Mouse (Mus musculus) R1 (cell line): ENCODE measurements around the gene Kbtbd13.

ENCODE experiments used
- DNase-seq: peaks from one replicate; pipeline ENCODE4 v3.0.0-alpha.2; 2018; ENCODE audit warnings: low read depth, low spot score

The Kbtbd13 gene

DNA sequence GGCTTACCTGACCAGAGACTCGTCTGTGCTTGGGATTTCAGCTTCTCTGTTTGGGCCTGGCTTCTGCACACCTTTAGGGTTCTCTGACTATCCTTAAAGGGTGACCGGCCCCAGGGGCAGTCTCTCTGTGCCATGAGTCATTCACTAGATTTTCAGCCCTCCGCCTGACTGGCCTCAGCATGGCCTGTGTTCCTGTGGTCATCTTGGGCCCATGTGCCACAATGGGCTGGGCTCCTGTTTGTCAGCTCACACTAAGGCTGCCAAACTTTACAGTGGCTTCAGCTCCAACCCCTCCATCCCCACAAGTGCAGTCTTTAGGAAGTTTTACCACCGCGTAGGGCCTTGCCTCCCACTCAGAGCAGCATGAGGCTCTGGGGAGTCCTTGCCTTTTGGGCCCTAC is 38.2 kb downstream of the Kbtbd13 start:
- no peak for DNase-seq

DNA sequence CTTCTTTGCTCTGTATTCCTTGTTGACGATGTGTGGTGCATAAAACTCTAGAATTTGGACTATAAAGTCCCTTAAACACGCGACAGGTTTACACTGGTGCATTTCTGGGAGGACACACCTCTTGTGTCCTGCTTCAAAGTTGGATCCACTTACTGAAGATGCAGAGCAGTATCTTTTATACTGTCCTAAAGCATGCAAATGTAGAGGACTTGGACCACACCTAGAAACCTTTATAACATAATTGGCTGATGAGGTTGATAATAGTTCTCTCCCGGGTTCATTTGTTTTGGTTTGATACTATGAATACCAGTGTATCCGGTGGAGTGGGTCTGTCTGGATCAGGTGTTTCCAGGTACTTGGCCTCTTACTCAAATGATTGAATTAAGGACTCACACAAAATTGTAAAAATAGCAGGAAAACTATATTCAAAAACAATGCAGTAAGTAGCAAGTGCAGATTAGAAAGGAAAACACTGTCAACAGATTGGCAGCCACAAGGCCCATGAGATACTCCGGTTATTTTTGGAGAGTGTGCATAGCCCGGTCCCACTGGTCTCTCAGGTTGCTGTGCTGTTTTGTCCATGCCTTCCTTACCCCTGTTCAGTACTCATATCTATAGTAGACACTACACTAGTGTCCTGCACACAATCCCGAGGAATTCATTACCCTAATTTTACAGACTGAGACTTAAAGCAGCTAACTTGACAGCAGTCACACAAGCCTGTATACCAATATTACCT is 44.2 kb downstream of the Kbtbd13 start:
- DNase-seq, result peak; percentile 51

DNA sequence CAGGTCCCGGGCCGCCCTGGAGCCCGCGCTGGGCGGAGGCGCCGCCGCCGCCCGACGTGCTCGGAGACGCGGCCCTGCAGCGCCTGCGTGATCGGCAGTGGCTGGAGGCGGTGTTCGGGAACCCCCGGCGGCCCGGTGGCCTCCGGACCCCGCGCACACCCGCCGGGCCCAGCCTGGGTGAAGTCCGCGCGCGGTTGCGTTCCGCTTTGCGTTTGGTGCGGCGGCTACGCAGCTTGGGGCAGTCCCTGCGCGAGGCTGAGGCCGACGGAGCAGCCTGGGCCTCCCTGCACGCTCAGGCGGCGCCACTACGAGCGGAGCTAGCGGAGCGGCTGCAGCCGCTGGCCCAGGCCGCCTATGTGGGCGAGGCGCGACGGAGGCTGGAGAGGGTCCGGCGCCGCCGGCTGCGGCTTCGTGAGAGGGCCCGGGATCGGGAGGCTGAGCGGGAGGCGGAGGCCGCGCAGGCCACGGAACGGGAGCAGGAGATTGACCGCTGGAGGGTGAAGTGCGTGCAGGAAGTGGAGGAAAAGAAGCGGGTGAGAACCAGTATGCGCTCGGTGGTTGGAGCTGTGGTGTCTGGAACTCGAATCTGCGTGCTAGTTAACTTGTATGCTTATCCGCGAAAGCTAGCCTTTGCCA is 44.9 kb downstream of the Kbtbd13 start:
- peak; percentile 60 for DNase-seq

DNA sequence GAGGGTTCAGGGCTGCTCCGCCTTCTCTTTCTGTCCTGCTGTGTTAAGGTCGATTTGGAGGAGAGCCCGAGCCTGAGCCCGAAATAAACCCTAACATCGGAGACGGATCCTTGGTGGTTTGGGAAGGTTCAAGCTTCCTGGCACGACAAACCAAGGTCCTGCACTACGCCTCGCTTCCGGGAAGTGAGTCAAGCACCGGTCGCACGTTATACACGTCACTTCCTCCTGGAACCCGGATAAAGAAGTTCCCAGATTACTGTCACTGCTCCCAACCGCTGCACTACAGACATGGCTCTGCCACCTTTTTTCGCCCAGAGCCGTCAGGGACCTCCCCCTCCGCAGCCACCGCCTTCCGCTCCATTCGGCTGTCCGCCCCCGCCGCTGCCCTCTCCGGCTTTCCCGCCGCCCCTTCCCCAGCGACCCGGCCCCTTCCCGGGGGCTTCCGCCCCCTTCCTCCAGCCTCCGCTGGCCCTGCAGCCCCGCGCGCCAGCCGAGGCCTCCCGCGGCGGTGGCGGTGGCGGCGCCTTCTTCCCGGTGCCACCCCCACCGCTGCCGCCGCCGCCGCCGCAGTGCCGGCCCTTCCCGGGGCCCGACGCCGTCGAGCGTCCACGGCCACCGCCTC is 45.5 kb downstream of the Kbtbd13 start, which contains the start of gene Pdcd7:
TSS of gene Pdcd7 (plus strand) at position 251 of the 622 bp plus-strand sequence.
- peak; percentile 98 for DNase-seq

DNA sequence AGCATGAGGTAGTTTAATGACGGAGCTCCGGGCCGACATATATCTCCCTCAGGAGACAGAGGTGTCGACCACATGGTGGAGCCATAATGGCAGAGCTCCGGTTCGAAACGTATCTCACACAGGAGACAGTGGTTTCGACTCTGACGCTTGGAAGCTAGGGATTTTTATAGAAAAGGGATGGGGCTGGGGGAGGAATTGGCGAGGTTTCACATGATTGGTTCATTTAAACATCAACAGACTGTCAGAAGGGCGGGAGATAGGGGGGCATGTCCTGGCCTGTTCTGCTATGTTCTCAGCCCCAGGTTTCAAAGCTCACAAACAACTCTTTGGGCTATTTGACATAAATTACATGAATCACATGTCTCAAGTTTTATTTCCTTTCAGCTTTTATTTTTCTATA is 46.0 kb downstream of the Kbtbd13 start:
- DNase-seq, result peak; percentile 60

DNA sequence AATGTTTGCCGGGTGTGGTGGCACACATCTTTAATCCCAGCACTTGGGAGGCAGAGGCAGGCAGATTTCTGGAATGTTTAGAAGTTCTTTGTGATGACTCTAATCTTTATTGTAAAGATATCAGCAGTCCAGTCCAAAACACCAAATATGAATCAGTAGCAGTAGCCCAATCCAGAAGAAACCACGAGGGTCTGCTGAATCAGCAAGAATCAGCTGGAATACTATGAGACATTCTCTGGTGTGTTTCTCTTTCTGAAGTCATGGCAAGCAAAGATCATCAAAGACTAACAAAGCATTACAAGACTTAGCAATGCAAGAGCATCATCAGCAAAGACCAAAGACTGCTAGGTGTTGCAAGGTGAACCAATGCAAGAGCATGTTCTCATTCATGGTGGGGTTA is 51.0 kb downstream of the Kbtbd13 start:
- DNase-seq, result no peak

DNA sequence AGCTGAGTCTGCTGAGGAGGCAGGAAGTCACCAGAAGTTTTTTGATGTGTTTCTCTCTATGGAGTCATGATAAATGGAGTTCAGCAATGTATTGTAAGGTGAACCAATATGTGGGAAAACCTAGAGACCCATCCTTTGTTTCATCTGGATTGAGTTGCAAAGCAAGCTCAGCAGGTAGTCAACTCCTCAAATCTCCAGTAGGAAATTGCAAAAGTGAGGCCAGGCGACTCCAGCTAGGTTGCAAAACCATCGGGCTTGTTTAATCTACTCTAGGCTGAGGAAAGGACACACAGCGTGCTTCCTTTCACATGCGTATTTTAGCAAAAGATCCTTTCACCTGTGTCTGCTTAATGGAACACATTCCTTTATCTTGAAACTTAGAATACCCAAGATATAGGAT is 52.3 kb downstream of the Kbtbd13 start:
- DNase-seq, result peak; percentile 96
